Mouse (Mus musculus) kidney, adult 2 months (tissue): ENCODE data around the gene Prickle2.

Experiments used
- CTCF ChIP-seq: fragments of 200-500 bp; conservative IDR thresholded peaks from 2 replicates; pipeline ENCODE4 v1.5.1; 2011; ENCODE audit warnings: low read depth, mild to moderate bottlenecking, control low read depth, low read length, moderate library complexity, mixed read lengths; ENCODE audit not compliant: insufficient read depth, insufficient read length
- POLR2A ChIP-seq: fragments of 200-500 bp; IDR thresholded peaks from one replicate; pipeline ENCODE4 v1.6.1; 2011; ENCODE audit warnings: low read depth, low read length, control low read depth

- TF ChIP-seq POLR2A (no peak), CTCF (no peak)
Observed at GRCm38 (mm10) chr6:92542402-92543101, 163.4 kb downstream of the Prickle2 start.
